12 mouse cellular contexts compared by ENCODE assay signal in the genomic region with DNA sequence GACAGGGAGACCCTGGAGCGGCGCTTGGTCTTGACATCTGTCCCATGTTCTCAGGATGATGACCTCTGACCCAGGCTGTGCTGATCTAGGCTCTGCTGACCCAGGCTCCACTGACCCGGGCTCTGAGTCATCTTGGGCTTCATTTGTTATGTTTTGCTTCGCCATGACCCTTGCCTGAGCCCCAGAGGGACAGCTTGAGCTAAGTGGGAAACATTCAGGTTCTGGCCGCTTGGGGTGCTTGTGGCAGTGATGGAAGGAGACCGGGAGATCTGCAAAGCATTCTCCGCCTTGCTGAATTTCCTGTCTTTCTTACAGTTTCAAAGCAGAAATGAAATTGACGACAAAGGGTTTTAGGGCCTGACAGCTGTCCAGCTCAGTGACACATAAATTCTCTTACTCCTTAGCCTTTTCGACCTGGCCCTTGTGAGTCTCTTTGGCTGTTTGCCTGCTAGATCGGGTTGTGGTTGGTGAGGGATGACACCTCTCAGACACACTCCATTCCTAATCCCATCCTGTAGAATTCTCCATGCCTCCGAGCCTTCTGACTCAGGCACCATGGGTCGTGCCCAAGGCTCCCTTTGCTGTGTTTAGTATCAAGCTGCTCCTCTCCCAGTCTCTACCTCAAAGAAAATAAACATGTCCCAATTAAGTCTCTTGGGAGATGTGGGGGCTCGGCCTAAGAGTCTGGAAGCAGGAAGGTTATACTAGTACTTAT. TPM values are rescaled to one million over a fixed set of nuclear protein-coding genes. Genes with fewer than 3 reads are reported as not detected.
A peak's percentile ranks its signal among the peaks of the same experiment; 100 is the strongest.
DNase-seq lines count a peak whose midpoint lies in the region; ATAC-seq and TF ChIP-seq lines count a peak whose summit lies in the region.
"Had no signal": no experiment of that assay in that cellular context is flagged by ENCODE, and none has a peak within 500 bp of the region (broad histone marks: within the 10 kb centered on the region; RNA-seq: fewer than 3 reads in every experiment).

No protein-coding gene starts in this region.

- peak in 1 of 2 experiments; percentile 51 for DNase-seq in heart, adult 2 months
- no peak for DNase-seq in heart, adult 8-10 months (ENCODE audit: low spot score)
- no peak for DNase-seq in limb, embryonic 10.5 days (ENCODE audit: low spot score)
- peak; percentile 66 for DNase-seq in 3134 (ENCODE audit: extremely low read depth, insufficient read length, low spot score)
- DNase-seq in 3T3-L1 (ENCODE audit: low read depth, low spot score): peak; percentile 82
- no peak for DNase-seq in layer of hippocampus, postnatal 36 days
- no peak for DNase-seq in retina, embryonic 14.5 days (ENCODE audit: low spot score)

- TF ChIP-seq EP300 in heart, adult 2 months (IDR thresholded peaks at IDR 0.05; ENCODE audit: insufficient read depth, low read depth, low read length): no peak

- intact Hi-C loops in heart, adult 2 months (cut with DNase I): no loop called here

- H3K4me2 ChIP-seq in limb, embryonic 13.5 days (replicated peaks): no peak overlapping the region
- H3K4me2 ChIP-seq: kidney, embryonic 15.5 days had no signal

- peak overlapping the region; percentile 67 for H3K27ac ChIP-seq in heart, adult 2 months
- 0 out of 2 replicates have a peak overlapping the region, but pooled peaks have one; percentile 73 for H3K27ac ChIP-seq in limb, embryonic 13.5 days
- no peak overlapping the region for H3K27ac ChIP-seq in limb, embryonic 10.5 days

- no peaks in the 10 kb centered on the region for H3K79me2 ChIP-seq in heart, adult 2 months (replicated peaks; ENCODE audit: control insufficient read depth, insufficient read depth, low read length)

- H3K36me3 ChIP-seq in heart, adult 2 months (ENCODE audit: control insufficient read depth, insufficient read depth, low read length): no peaks in the 10 kb centered on the region
- H3K36me3 ChIP-seq in limb, embryonic 13.5 days: no peaks in the 10 kb centered on the region
- no peaks in the 10 kb centered on the region for H3K36me3 ChIP-seq in limb, embryonic 10.5 days
- H3K36me3 ChIP-seq: G1E; heart, embryonic 15.5 days; kidney, embryonic 15.5 days had no signal

- H3K9me3 ChIP-seq in limb, embryonic 13.5 days: no peaks in the 10 kb centered on the region
- H3K9me3 ChIP-seq in limb, embryonic 10.5 days (replicated peaks): no peaks in the 10 kb centered on the region
- H3K9me3 ChIP-seq: G1E; heart, embryonic 15.5 days; kidney, embryonic 15.5 days had no signal

- no peak for TF ChIP-seq POLR2A in heart, adult 2 months (IDR thresholded peaks at IDR 0.05; ENCODE audit: insufficient read depth, low read depth, low read length)

- no peak overlapping the region for H3K9ac ChIP-seq in heart, adult 2 months (ENCODE audit: low read depth, low read length)
- no peak overlapping the region for H3K9ac ChIP-seq in limb, embryonic 13.5 days

- peaks cover 28% of the 10 kb centered on the region for H3K4me1 ChIP-seq in heart, adult 2 months (ENCODE audit: control insufficient read depth, insufficient read depth, low read length)
- peaks cover 50% of the 10 kb centered on the region for H3K4me1 ChIP-seq in limb, embryonic 13.5 days
- peaks cover 50% of the 10 kb centered on the region for H3K4me1 ChIP-seq in limb, embryonic 10.5 days

- WGBS in heart, adult 2 months: 29% methylated on average over 13 of the region's 13 CpGs
- 58% methylated on average over 13 of the region's 13 CpGs for WGBS in limb, embryonic 13.5 days
- 62% methylated on average over 13 of the region's 13 CpGs for WGBS in limb, embryonic 10.5 days

- TF ChIP-seq CTCF in heart, adult 2 months (IDR thresholded peaks at IDR 0.05): peak; percentile 48

- no peaks in the 10 kb centered on the region for H3K27me3 ChIP-seq in heart, adult 2 months (ENCODE audit: control insufficient read depth, insufficient read depth, low read length)
- H3K27me3 ChIP-seq in limb, embryonic 13.5 days: peaks cover 3% of the 10 kb centered on the region; the same call in 1 of the 2 replicates
- 0 out of 2 replicates have a peak, but pooled peaks cover 17% of the 10 kb centered on the region for H3K27me3 ChIP-seq in limb, embryonic 10.5 days (ENCODE audit: low read depth, poor library complexity, severe bottlenecking)
- H3K27me3 ChIP-seq: heart, embryonic 15.5 days had no signal

- H3K4me3 ChIP-seq in heart, adult 2 months: no peak overlapping the region
- no peak overlapping the region for H3K4me3 ChIP-seq in limb, embryonic 13.5 days
- no peak overlapping the region for H3K4me3 ChIP-seq in limb, embryonic 10.5 days
- H3K4me3 ChIP-seq: kidney, embryonic 15.5 days had no signal

- ATAC-seq in limb, embryonic 13.5 days (ENCODE audit: low FRiP score, low read depth): no peak

RNA-seq across cellular contexts. Expression of a gene that starts 3.2 kb away (rescaled TPM):
- total RNA-seq in heart, adult 2 months (2021): 10 to 100 TPM; 15.2 to 16.0 TPM
- 15.3 and 20.1 TPM in 2 replicates for polyA plus RNA-seq in heart, adult 2 months (2012; rRNA removed)
- total RNA-seq in heart, adult 8-10 months (2022): 10 to 100 TPM; 13.5 to 15.3 (median 13.8) TPM
- polyA plus RNA-seq in limb, embryonic 13.5 days (2015; fragmentation: Nextera tagmentation; extraction: Ambion mirVana): 6.6 TPM in 2 replicates
- 1.9 and 3.1 TPM in 2 replicates for polyA plus RNA-seq in limb, embryonic 10.5 days (2016; fragmentation: Nextera tagmentation; extraction: Ambion mirVana)
- total RNA-seq in layer of hippocampus, postnatal 36 days (2021): 1 to 10 TPM; 2.2 to 2.7 TPM
- total RNA-seq: monocyte, adult 5-6 weeks had no signal
- polyA plus RNA-seq: G1E had no signal

RNA-seq across cellular contexts. Expression of a gene that starts 5.9 kb away (rescaled TPM):
- total RNA-seq in heart, adult 2 months (2021): 10 to 100 TPM; 17.7 to 18.2 TPM
- 21.6 and 23.4 TPM in 2 replicates for polyA plus RNA-seq in heart, adult 2 months (2012; rRNA removed)
- total RNA-seq in heart, adult 8-10 months (2022): 10 to 100 TPM; 16.4 to 19.2 (median 16.8) TPM
- 31.1 and 32.1 TPM in 2 replicates for polyA plus RNA-seq in limb, embryonic 13.5 days (2015; fragmentation: Nextera tagmentation; extraction: Ambion mirVana)
- 24.1 and 25.9 TPM in 2 replicates for polyA plus RNA-seq in limb, embryonic 10.5 days (2016; fragmentation: Nextera tagmentation; extraction: Ambion mirVana)
- 10 to 100 TPM; 39.9 TPM for total RNA-seq in layer of hippocampus, postnatal 36 days (2021)

RNA-seq across cellular contexts. Expression of a gene that starts 22.9 kb away (rescaled TPM):
- total RNA-seq in heart, adult 2 months (2021): 10 to 100 TPM; 20.2 to 28.6 TPM
- polyA plus RNA-seq in heart, adult 2 months (2012; rRNA removed): 112 and 121 TPM in 2 replicates
- total RNA-seq in heart, adult 8-10 months (2022): 10 to 100 TPM; 19.7 to 25.8 (median 23.3) TPM
- 7.3 TPM in 2 replicates for polyA plus RNA-seq in limb, embryonic 13.5 days (2015; fragmentation: Nextera tagmentation; extraction: Ambion mirVana)
- 2.7 and 3.4 TPM in 2 replicates for polyA plus RNA-seq in limb, embryonic 10.5 days (2016; fragmentation: Nextera tagmentation; extraction: Ambion mirVana)
- 10 to 100 TPM; 17.1 to 17.3 TPM for total RNA-seq in layer of hippocampus, postnatal 36 days (2021)

RNA-seq across cellular contexts. Expression of a gene that starts 51.9 kb away (rescaled TPM):
- total RNA-seq in heart, adult 2 months (2021): 1 to 10 TPM; 4.4 to 5.4 TPM
- 5.2 and 7.3 TPM in 2 replicates for polyA plus RNA-seq in heart, adult 2 months (2012; rRNA removed)
- total RNA-seq in heart, adult 8-10 months (2022): 1 to 10 TPM; 5.2 to 7.2 (median 6.6) TPM
- polyA plus RNA-seq in limb, embryonic 13.5 days (2015; fragmentation: Nextera tagmentation; extraction: Ambion mirVana): 4.9 and 5.5 TPM in 2 replicates
- polyA plus RNA-seq in limb, embryonic 10.5 days (2016; fragmentation: Nextera tagmentation; extraction: Ambion mirVana): 7.1 and 8.8 TPM in 2 replicates
- 10 to 100 TPM; 15.2 to 15.5 TPM for total RNA-seq in layer of hippocampus, postnatal 36 days (2021)

Comparison
In these comparisons a context has a peak if more than half of its experiments do, and no peak if none do; other contexts are left out.
1. DNase-seq: peak in 3134 (single experiment) and 3T3-L1 (single experiment); none in heart, adult 8-10 months (single experiment), limb, embryonic 10.5 days (single experiment), layer of hippocampus, postnatal 36 days (0 of 2) and retina, embryonic 14.5 days (single experiment).